Mouse (Mus musculus): Measurements from ENCODE around the gene Spryd4. TPM values are rescaled to one million over a fixed set of nuclear protein-coding genes. Genes with fewer than 3 reads are reported as not detected.
A peak's percentile ranks its signal among the peaks of the same experiment; 100 is the strongest.
"Not testable (repeated sequence)": the region's sequence is repeated elsewhere in the genome, so short reads cannot be mapped to it uniquely, and the experiment has no call there.

Gene Spryd4
- polyA plus RNA-seq, 1 experiment from 2014 or later, result 24.1 TPM

DNA sequence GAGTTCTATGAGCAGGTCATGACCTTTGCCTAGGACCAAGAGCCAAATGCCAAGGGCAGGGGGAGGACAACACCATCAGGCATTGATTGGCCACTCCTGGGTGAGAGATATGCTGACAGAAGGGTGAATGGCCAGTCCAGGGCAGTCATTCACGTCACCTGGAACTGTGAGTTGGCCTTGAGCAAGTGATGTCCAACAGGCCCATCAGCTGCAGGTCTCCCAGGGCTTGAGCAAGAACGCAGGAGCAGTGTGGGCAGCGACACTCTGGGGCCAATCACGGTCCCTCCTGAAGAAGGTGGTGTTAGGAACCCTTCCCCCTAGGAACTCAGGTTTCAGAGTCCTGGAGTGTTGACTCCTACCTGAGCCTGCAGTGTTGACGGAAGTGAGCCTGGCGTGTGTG is 9.8 kb downstream of the Spryd4 start:
- H3K27me3 ChIP-seq, result peaks cover 4% of the 10 kb centered on the region; the same call in 1 of the 2 replicates
- no peak overlapping the region for H3K27ac ChIP-seq (replicated peaks)
- no peak for ATAC-seq (ENCODE audit: low FRiP score, low read depth)

DNA sequence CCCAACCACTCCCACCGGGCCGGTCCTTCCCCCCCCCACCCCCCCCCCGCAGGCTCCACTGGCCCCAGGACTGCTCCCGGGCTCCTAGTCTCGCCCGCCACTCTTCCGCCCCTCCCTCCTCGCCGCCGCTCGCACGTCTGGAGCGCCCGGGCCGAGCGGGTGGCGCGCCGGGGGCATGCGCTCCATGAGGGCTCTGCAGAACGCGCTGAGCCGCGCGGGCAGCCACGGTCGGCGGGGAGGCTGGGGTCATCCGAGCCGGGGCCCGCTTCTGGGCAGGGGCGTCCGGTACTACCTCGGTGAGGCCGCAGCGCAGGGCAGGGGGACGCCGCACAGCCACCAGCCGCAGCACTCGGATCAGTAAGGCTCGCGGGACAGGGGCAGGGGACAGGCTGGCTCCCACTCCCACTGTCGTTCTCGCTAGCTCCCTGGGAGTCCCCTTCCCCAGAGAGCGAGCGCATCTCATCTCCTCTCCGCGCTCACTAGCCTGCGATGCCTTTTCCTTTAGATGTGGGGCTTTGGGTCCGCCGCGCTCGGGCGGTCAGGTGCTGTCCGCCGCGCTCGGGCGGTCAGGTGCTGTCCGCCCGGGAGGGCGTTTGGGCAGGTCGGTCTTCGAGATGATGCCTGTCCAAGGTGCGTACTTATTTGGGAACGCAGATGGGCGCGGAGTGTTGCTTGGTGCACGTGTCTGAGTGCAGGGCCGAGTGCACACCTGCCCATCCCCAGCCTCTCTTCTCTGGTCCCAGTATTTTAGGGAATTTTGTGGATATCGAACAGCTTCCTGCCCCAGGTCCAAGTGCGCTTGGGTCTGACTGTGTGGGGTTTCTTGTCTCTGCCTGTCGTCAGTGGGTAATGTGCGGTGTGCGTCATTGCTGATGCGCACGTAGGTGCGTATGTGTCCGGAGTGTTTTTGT is 16.8 kb downstream of the Spryd4 start:
- Histone ChIP-seq H3K4me3 (peak overlapping the region; percentile 71), H3K36me3 (no peaks in the 10 kb centered on the region), H3K27ac (replicated peaks) (peak overlapping the region; percentile 26; the same call in 1 of the 2 replicates), H3K4me1 (peaks cover 17% of the 10 kb centered on the region), H3K27me3 (peaks cover 38% of the 10 kb centered on the region), H3K9ac (replicated peaks) (peak overlapping the region; percentile 79), H3K4me2 (replicated peaks) (peak overlapping the region; percentile 97), H3K9me3 (no peaks in the 10 kb centered on the region)
- peak; percentile 88 for ATAC-seq (ENCODE audit: low FRiP score, low read depth)
- 1% methylated on average over 61 of the region's 79 CpGs for WGBS

More for the DNA sequence above, 9.8 kb downstream of the Spryd4 start:
- Histone ChIP-seq H3K4me2 (replicated peaks) (no peak overlapping the region), H3K4me3 (no peak overlapping the region), H3K9ac (replicated peaks) (no peak overlapping the region), H3K9me3 (no peaks in the 10 kb centered on the region), H3K4me1 (no peaks in the 10 kb centered on the region), H3K36me3 (peaks cover 7% of the 10 kb centered on the region; the same call in 1 of the 2 replicates)
- 81% methylated on average over 6 of the region's 6 CpGs for WGBS

DNA sequence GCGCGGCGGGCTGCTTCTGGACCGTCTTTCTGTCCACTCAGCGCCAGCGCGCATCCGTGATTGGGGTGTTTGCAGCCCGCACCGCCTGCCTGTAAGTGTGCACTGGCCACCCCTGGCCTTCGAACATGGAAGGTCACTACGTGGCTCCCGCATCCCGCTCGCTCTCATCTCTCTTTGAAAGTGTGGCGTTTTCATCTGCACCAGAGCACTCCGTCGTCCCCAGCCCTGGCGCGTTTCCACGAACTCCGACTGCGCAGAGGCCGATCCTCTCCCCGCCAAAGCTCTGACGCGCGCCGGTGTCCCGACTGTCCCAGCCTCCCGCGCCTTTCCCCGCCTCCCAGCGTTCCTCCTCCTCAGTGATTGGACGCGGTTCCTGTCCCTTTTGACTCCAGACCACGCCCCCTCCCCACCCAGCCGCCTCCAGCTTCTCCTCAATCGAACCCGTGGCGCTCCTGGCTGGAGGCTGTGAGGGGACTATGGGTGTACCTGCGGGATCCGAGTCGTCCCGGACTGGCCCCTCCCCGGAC is 17.5 kb downstream of the Spryd4 start, which contains the start of gene Gls2:
Gene Gls2, plus strand, starts transcription at position 434 of the 527 bp plus-strand sequence.
- peak; percentile 98 for ATAC-seq (ENCODE audit: low FRiP score, low read depth)
- peak within 1 kb of the TSS; percentile 47 for H3K27ac ChIP-seq (replicated peaks)
- H3K4me2 ChIP-seq (replicated peaks), result peak within 1 kb of the TSS; percentile 97
- H3K4me3 ChIP-seq, result peak within 1 kb of the TSS; percentile 71
- H3K9ac ChIP-seq (replicated peaks), result peak within 1 kb of the TSS; percentile 79
- H3K27me3 ChIP-seq, result peaks cover 38% of the 10 kb centered on the region
- 1% methylated on average over 46 of the region's 46 CpGs for WGBS
- no peaks in the 10 kb centered on the region for H3K36me3 ChIP-seq
- H3K4me1 ChIP-seq, result peaks cover 17% of the 10 kb centered on the region
- no peaks in the 10 kb centered on the region for H3K9me3 ChIP-seq

DNA sequence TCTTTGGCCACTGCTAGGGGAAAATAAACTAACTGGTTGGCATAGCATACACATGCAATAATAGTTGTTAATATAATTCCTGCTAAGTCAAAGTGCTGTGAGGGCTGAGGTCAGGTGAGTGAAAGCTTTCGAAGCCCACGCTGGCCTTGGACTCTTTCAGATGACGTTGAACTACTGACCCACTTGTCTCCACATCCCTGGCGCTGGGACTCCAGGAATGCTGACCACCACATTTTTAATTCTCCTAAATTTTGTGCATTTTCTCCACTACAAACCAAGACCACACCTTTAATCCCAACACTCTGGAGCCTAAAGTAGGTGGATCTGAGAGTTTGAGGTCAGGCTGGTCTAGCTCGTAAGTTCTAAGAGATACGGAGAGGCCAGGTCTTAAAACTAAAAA is 18.5 kb downstream of the Spryd4 start:
- Histone ChIP-seq H3K4me2 (replicated peaks) (no peak overlapping the region), H3K27ac (replicated peaks) (no peak overlapping the region), H3K4me1 (peaks cover 17% of the 10 kb centered on the region), H3K4me3 (no peak overlapping the region), H3K27me3 (peaks cover 38% of the 10 kb centered on the region), H3K36me3 (no peaks in the 10 kb centered on the region), H3K9me3 (no peaks in the 10 kb centered on the region), H3K9ac (replicated peaks) (no peak overlapping the region)
- 90% methylated on average over 6 of the region's 6 CpGs for WGBS
- ATAC-seq (ENCODE audit: low FRiP score, low read depth), result no peak

DNA sequence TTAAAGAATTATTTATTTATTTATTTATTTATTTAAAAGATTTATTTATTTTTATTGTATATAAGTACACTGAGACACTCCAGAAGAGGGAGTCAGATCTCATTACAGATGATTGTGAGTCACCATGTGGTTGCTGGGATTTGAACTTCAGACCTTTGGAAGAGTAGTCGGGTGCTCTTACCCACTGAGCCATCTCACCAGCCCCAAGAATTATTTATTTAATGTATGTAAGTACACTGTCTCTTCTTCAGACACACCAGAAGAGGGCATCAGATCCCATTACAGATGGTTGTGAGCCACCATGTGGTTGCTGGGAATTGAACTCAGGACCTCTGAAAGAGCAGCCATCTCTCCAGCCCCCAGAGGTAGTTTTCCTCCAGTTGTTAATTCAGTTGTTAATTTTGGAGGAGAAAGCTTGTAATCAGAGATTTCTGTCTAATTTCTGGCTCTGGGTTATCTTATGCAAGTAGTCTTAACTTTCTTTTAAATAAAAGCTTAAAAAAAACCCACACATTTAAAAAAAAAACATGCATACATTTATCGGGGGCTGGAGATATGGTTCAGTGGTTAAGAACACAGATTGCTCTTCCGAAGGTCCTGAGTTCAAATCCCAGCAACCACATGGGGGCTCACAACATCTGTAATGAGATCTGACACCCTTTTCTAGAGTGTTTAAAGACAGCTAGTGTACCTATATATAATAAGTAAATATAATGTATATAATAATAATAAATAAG is 19.4 kb downstream of the Spryd4 start:
- H3K9me3 ChIP-seq; H3K4me3 ChIP-seq; H3K27ac ChIP-seq (replicated peaks); H3K36me3 ChIP-seq; ATAC-seq (ENCODE audit: low FRiP score, low read depth); H3K4me2 ChIP-seq (replicated peaks); H3K9ac ChIP-seq (replicated peaks): not testable (repeated sequence)
- Histone ChIP-seq H3K27me3 (peaks cover 38% of the 10 kb centered on the region), H3K4me1 (peaks cover 17% of the 10 kb centered on the region)
- WGBS, result 89% methylated on average over 3 of the region's 3 CpGs

DNA sequence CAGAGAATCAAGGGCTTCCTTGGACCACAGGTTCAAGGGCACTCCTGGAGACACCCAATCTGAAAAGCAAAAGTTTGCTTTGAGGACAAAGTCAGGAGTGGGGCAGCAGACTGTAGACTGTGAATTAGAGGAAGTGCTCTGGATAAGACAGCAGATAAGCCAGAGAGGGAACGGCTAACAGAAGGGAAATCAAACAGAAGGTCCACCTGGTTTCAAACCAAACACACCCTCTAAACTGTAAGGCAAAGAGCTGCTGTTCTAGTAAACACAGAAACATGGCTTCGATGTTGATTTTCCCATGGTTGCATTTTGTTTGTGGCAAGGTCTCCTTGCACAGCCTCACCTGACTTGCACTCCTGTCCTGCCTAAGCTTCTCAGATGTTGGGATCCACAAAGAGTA is 20.1 kb downstream of the Spryd4 start:
- H3K4me3 ChIP-seq, result no peak overlapping the region
- no peak overlapping the region for H3K9ac ChIP-seq (replicated peaks)
- no peak for ATAC-seq (ENCODE audit: low FRiP score, low read depth)
- H3K4me2 ChIP-seq (replicated peaks), result no peak overlapping the region
- 83% methylated on average over 2 of the region's 2 CpGs for WGBS
- H3K27me3 ChIP-seq, result peaks cover 31% of the 10 kb centered on the region
- H3K27ac ChIP-seq (replicated peaks), result no peak overlapping the region
- H3K4me1 ChIP-seq, result peaks cover 17% of the 10 kb centered on the region
- no peaks in the 10 kb centered on the region for H3K9me3 ChIP-seq
- no peaks in the 10 kb centered on the region for H3K36me3 ChIP-seq

DNA sequence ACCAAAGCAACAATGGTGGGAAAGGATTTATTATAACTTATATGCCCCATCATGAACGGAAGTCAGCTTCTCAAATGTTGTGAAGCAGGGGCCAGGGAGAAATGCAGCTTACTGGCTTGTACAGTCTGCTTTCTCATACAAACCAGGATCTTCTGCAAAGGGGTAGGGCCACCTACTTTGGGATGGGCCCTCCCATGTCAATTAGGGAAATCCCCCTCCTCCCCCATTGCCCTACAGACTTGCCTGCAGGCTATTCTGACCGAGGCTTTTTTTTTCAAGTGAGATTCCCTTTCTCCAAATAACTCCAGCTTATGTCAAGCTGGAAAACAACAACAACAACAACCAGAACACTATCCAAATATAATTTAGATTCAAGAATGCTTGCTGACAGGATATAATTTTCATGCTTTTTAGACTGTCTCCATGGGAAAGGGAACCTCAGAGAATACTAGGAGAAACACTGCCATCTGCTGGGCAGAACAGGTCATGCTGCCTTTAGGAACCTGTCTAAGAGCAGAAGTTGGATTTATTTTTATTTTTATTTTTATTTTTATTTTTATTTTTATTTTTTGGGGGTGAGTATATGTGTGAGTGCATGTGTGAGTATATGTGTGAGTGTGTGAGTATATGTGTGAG is 23.2 kb downstream of the Spryd4 start:
- WGBS, result 49% methylated on average over 2 of the region's 2 CpGs
- Histone ChIP-seq H3K4me1 (no peaks in the 10 kb centered on the region), H3K9ac (replicated peaks) (no peak overlapping the region), H3K27ac (replicated peaks) (no peak overlapping the region), H3K4me3 (no peak overlapping the region), H3K27me3 (peaks cover 9% of the 10 kb centered on the region), H3K9me3 (no peaks in the 10 kb centered on the region), H3K4me2 (replicated peaks) (no peak overlapping the region), H3K36me3 (no peaks in the 10 kb centered on the region)
- no peak for ATAC-seq (ENCODE audit: low FRiP score, low read depth)

DNA sequence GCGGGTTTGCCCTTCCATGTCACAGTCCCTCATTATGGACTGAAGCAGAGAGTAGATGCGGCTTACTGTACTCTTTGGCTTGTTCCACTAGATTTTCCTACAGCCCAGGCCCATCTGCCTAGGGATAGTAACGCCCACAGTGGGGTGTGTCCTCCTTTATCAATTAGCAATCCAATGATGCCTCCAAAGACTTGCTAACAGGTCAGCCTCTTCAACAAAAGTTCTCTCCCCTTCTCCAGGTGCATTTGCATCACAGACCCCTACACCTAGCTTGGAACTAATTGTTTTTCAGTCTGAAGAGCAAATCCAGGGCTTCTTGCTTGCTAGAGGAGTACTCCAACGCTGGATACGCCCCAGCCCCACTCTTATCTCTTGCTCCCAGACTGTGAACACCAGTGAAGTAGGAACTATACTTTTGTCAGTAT is 24.4 kb downstream of the Spryd4 start:
- no peaks in the 10 kb centered on the region for H3K36me3 ChIP-seq
- no peaks in the 10 kb centered on the region for H3K9me3 ChIP-seq
- no peak overlapping the region for H3K9ac ChIP-seq (replicated peaks)
- no peak overlapping the region for H3K4me2 ChIP-seq (replicated peaks)
- peaks cover 4% of the 10 kb centered on the region; the same call in 1 of the 2 replicates for H3K27me3 ChIP-seq
- no peak overlapping the region for H3K27ac ChIP-seq (replicated peaks)
- H3K4me3 ChIP-seq, result no peak overlapping the region
- no peak for ATAC-seq (ENCODE audit: low FRiP score, low read depth)
- 68% methylated on average over 5 of the region's 5 CpGs for WGBS
- H3K4me1 ChIP-seq, result no peaks in the 10 kb centered on the region

DNA sequence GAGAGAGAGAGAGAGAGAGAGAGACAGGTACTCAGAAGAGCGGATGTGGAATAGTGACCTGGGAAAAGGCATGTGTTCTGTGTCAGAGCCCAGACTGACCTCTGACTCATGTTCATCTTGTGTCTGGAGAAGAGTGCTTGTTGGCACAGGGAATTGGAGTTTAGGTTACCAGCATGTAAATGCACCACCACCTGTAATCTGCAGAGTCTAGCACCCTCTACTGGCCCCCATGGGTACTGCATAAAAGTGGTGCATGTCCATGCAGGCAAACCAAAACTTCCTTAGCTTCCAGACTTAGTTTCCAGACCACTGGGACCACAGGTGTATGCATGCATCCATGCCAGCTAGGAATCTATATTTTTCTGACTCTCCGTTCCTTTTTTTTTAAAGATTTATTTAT is 25.6 kb downstream of the Spryd4 start:
- 54% methylated on average over 2 of the region's 2 CpGs for WGBS
- Histone ChIP-seq H3K27ac (replicated peaks) (no peak overlapping the region), H3K27me3 (peaks cover 4% of the 10 kb centered on the region; the same call in 1 of the 2 replicates), H3K9ac (replicated peaks) (no peak overlapping the region), H3K9me3 (no peaks in the 10 kb centered on the region), H3K36me3 (no peaks in the 10 kb centered on the region), H3K4me2 (replicated peaks) (no peak overlapping the region), H3K4me1 (no peaks in the 10 kb centered on the region), H3K4me3 (no peak overlapping the region)
- ATAC-seq (ENCODE audit: low FRiP score, low read depth), result no peak; the same call in 1 of the 2 replicates

DNA sequence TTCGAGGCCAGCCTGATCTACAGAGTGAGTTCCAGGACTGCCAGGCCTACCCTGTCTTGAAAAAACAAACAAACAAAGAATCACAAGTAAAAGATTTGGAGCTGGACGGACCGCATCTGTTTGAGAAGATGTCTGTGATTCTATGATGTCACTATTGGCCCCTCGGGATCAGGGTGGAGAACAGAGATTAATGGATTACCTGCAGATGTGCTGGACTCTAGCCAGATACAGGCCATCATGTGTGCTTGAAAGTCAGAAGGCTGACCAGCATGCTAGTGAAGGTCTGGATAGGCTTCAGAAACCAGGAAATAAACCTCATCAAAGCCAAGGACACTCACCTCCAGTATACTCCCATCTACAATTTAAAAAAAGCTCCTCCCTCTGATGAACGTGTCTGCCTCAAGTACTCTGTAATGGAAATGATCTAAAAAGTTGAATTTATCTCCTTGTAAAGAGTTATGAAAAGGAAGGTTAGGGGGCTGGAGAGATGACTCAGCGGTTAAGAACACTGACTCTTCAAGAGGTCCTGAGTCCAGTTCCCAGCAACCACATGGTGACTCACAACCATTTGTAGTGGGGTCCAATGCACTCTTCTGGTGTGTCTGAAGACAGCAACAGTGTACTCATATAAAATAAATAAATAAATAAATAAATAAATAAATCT is 26.2 kb downstream of the Spryd4 start:
- Histone ChIP-seq H3K9ac (replicated peaks) (no peak overlapping the region), H3K4me1 (no peaks in the 10 kb centered on the region), H3K9me3 (no peaks in the 10 kb centered on the region), H3K27me3 (peaks cover under 1% of the 10 kb centered on the region; the same call in 1 of the 2 replicates), H3K4me3 (no peak overlapping the region), H3K4me2 (replicated peaks) (no peak overlapping the region), H3K36me3 (no peaks in the 10 kb centered on the region), H3K27ac (replicated peaks) (no peak overlapping the region)
- ATAC-seq (ENCODE audit: low FRiP score, low read depth), result no peak
- WGBS, result 79% methylated on average over 6 of the region's 6 CpGs

DNA sequence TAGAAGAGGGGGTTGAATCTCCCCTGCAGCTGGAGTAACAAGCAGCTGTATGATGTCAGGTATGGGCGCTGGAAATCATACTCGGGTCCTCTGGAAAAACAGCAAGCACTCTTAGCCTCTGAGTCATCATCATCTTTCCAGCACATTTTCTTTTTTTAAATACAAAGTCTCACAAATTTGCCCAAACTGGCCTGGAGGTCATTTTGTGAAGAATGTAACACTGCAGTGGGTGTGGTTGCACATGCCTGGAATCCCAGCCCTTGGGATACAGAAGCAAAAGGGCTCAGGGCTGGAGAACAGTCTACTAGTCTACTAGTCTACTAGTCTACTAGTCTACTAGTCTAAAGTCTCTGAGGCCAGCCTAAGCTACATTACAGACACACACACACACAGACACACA is 27.3 kb downstream of the Spryd4 start:
- Histone ChIP-seq H3K4me3 (no peak overlapping the region), H3K27me3 (no peaks in the 10 kb centered on the region), H3K4me1 (peaks cover 4% of the 10 kb centered on the region; the same call in 1 of the 2 replicates), H3K9me3 (no peaks in the 10 kb centered on the region), H3K27ac (replicated peaks) (no peak overlapping the region), H3K4me2 (replicated peaks) (no peak overlapping the region), H3K36me3 (no peaks in the 10 kb centered on the region), H3K9ac (replicated peaks) (no peak overlapping the region)
- no peak for ATAC-seq (ENCODE audit: low FRiP score, low read depth)
- 91% methylated on average over 2 of the region's 2 CpGs for WGBS

Data from midbrain, embryonic 12.5 days (tissue).